Mouse (Mus musculus) adrenal gland, postnatal 14 days (tissue): ENCODE measurements around the gene Dhx35. TPM values are rescaled to one million over a fixed set of nuclear protein-coding genes. Genes with fewer than 3 reads are reported as not detected.
A peak's percentile ranks its signal among the peaks of the same experiment; 100 is the strongest.

Experiments
- DNase-seq: peaks from one replicate; pipeline ENCODE4 v3.0.0; 2021; ENCODE audit warnings: mixed read lengths
- long read RNA-seq, 2 experiments: library from polyadenylated mRNA; stranded (forward); transcript quantifications; one replicate each; pipeline ENCODE4 v2.0.0; 2021
- total RNA-seq: library from RNA; stranded (reverse); gene quantifications from 2 replicates; pipeline ENCODE4 v1.2.3, GENCODE M21; 2021

Dhx35 gene
- 10.0 and 19.6 TPM in 2 replicates for total RNA-seq
- long read RNA-seq, experiment 1, transcript Dhx35-202 (22 exons, 3,284 nt): major isoform, 7 of 7 reads
- long read RNA-seq, experiment 1, partial matches to known transcripts: 0 of 7 reads
- long read RNA-seq, experiment 1, other reads (novel, unspliced or antisense): 0 of 7 reads
- long read RNA-seq, experiment 2, transcript Dhx35-202 (22 exons, 3,284 nt): major isoform, 5 of 5 reads
- long read RNA-seq, experiment 2, partial matches to known transcripts: 0 of 5 reads
- long read RNA-seq, experiment 2, other reads (novel, unspliced or antisense): 0 of 5 reads

DNA sequence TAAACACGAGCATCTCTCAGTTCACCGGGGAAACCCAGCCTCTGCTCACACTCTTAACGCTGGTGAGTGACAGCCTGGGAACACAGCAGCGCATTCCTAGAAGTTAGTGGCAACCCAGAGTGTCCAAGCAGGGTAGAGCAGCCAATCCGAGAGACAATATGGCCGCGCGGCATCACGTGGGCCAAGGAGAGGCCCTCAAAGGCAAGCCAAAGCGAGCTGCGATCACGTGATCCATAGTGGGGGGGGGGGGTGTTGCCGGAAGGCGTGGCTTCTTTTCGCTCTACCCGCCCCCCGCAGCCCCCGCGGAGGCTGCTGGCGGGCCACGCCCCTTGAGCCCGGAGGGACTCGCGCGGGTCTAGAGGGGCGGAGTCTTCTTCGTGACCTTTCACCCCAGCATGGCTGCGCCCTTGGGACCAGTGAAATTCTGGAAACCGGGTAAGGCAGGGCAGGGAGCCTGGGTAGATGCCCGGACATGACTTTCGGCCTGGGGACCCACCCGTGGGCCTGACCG lies at the start of gene Dhx35:
TSS of gene Dhx35 (plus strand) at position 314 of the 511 bp plus-strand sequence.
- peak; percentile 96 for DNase-seq

DNA sequence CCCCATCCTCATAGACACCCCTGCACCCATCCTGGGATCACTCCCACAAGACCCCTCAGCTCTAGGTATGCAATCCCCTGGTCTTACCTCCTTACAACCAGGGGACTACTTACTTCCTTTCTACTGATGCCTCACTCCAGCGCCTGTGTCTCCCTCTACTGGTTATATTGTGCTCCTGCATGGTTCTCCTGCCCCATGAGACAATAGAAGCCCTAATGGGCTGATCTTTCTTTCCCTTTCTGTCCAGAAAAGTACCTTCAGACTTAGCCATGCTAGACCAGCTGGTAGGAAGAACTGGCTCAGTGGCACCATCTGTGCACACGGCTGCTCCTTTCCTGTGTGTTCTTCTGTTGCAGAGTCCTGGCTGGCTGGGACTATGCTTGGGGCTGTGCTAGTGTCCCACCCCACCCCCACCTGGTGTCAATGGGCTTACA lies 49.5 kb upstream of the Dhx35 start:
- DNase-seq: peak; percentile 58

- DNase-seq: no peak
These were observed 48.4 kb upstream of the Dhx35 start for GRCm38 (mm10) chr2:158746164-158746563.

GRCm38 (mm10) chr2:158749366-158749765 lies 45.2 kb upstream of the Dhx35 start:
- DNase-seq: no peak

GRCm38 (mm10) chr2:158760231-158760630 lies 34.4 kb upstream of the Dhx35 start:
- no peak for DNase-seq

DNA sequence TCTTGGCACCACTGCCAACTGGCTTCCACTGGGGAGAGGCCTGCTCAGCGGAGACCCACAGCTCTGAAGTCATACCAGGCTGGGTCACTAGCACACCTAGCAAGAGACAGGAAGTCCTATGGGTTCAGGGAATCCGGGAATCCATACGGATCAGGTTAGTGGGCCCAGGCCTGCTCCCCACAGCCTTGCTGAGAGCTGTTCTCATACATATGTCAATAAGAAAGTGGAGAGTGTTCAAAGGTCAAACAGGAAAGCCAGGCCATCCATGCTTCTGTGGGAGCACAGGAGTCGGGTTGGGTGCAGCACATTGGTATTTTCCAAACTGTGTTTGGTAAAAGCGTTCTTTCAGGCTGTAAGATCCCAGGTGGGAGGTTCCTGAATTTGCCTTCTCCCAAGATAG lies 32.3 kb upstream of the Dhx35 start:
- DNase-seq: no peak

- DNase-seq: peak; percentile 98
These were observed 26.8 kb upstream of the Dhx35 start, which contains the start of gene Fam83d for GRCm38 (mm10) chr2:158767742-158768339. Fam83d (plus strand) TSS chr2:158768093.

DNA sequence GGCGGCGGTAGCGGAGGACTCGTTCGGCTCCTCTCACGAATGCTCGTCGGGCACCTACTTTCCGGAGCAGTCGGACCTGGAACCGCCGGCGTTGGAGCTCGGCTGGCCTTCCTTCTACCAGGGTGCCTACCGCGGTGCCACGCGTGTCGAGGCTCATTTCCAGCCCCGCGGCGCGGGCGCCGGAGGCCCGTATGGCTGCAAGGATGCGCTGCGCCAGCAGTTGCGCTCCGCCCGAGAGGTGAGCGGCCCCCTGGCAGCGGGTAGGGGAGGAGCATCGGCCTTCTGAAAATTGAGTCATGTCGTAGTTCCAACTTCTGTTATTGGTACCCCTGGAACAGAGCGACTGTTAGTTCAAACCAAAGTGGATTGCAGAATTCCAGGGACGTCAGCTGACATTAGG lies 26.3 kb upstream of the Dhx35 start:
- DNase-seq: peak; percentile 56

- no peak for DNase-seq
These were observed 25.8 kb upstream of the Dhx35 start for GRCm38 (mm10) chr2:158768771-158769170.

DNA sequence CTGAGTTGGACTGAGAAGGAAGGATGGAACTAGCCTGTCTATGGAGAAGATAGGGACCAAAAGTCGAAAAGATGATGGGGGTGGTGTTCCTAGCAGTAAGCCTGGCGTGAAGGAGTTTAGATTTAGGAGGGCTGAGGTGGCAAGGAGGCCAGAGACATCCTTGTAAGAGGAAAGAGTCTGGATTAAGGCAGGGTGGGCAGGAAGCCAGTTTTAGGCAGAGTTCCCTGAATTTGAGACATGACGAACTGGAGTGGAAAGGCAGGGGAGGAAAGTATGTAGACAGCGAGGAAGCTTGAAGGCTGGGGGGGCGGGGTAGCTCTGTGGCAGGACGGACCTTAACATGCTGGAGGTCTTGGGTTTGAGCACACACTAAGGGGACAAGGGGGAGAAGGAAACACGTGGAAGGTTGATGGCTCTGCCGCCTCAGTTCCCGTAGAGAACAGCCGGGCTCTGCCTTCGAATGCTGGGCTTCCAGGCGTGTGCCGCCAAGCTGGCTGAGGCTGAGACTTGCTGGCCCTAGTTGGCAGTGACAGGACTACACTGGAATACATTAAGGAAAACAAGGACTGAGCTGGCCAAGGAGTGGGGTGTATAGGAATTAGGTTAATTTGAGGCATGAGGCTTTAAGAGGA lies 24.4 kb upstream of the Dhx35 start:
- DNase-seq: peak; percentile 30

DNA sequence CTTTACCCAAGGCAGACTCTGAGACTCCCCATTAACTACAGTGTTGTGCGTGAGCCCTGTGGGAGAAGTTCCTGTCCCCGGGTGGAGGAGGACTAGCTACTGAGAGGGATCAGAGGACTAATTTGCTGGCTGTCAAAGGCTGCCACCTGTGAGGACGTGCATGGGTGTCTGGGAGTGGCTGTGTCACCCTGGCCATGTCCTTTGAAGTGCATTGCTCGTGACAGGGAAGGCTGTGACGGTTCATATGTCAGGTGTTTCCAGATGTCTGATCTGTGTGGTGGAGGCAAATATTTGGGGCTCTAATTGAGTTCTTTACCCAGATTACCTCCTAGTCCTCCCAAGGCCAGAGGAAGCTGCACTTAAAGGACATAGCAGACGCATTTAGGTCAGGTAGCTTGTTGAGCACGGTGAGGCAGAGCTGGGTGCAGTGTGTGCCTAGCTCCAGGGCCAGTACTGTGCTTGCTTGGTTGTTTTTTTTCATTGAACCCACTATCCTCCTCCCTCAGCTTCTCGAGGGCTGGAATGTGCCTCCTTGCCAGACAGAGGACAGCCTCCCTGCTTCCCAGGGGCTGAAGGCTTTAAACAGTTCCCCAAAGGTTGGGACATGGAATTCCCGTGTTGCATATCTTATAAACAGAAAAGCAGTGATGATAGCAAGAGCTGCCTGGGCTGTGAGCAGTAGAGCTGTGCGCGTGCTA lies 23.4 kb upstream of the Dhx35 start:
- DNase-seq: no peak

DNA sequence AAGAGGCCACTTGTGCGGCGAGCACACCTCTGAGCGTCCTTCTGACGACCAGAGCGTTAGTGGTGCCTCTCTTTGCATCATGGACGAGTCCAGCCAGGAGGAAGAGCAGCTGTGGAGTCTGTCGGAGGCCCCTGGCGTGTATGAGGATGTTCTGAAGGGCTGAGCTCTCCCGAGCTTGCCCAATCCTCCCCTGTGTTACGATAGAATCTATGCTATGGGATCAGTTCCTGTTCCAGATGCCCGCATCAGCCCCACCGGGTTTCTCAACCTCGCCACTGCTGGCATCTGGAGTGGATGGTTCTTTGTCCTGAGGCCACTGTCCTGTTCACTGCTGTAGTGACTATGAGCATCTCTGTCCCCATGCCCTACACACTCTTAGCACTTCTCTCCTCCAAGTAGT lies 21.8 kb upstream of the Dhx35 start:
- no peak for DNase-seq

DNA sequence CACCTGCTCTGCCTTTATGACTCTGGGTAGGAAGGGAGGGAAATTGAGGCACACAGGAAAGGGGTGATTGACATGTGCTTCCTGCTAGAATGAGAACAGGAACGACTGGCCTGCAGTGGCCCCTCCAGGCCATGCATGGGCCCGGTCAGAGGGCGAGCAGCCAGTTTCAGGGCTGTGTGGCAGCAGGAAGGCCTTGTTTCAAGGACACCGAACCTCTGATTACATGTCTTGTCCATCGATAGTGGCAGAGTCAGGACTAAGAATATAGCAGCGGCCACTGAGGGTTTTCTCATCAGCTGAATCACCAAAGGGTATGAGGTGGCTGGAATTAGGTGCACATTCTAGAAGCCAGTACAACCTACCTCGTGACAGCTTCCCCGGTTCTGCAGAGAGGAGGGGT lies 19.7 kb upstream of the Dhx35 start:
- DNase-seq: peak; percentile 32

DNA sequence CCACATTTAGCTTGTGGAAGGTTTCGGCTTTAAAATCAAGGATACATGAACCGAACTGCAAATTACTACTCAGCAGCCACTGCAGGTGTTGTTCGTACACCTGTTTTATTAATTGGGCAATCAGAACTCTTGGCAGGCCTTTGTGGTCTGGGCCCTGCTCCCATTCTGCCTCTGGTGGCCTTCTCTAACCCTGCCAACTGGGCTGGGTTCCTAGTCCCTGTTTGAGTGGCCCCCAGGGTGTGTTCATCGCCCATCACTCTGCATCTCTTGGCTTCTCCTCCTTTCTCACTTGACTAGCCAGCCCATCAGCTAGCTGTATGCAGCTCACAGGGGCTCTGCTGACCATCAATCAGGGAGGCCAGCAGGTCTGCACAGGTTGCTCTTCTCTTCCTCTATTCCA lies 17.9 kb upstream of the Dhx35 start:
- DNase-seq: peak; percentile 42

DNA sequence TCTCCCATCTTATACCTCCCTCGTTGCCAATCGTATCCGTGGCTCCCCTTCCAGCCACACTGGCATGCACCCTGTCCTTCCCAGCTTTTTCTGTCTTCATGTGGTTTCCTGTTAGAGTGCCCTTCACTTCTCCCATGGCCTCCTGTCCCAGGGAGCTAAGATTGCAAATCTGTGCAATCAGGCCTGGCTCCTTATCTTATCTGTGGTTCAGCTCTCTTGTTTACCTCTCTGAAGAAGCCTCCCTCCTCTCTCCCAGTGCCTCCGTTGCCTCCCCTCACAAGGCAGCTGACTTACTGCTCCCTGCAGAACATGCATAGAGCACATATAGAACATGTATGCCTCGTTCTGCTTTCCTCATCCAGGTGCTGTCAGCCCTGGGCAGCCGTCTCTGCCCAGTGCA lies 17.1 kb upstream of the Dhx35 start:
- no peak for DNase-seq

- DNase-seq: no peak
These were observed 16.3 kb upstream of the Dhx35 start for GRCm38 (mm10) chr2:158778349-158778748.

- no peak for DNase-seq
These were observed 13.5 kb upstream of the Dhx35 start for GRCm38 (mm10) chr2:158781126-158781525.

GRCm38 (mm10) chr2:158786927-158787795 lies 7.4 kb upstream of the Dhx35 start:
- DNase-seq: peak; percentile 78

- no peak for DNase-seq
These were observed 436 bp downstream of the Dhx35 start for GRCm38 (mm10) chr2:158795043-158795442.

- no peak for DNase-seq
These were observed 1.3 kb downstream of the Dhx35 start for GRCm38 (mm10) chr2:158795875-158796274.

DNA sequence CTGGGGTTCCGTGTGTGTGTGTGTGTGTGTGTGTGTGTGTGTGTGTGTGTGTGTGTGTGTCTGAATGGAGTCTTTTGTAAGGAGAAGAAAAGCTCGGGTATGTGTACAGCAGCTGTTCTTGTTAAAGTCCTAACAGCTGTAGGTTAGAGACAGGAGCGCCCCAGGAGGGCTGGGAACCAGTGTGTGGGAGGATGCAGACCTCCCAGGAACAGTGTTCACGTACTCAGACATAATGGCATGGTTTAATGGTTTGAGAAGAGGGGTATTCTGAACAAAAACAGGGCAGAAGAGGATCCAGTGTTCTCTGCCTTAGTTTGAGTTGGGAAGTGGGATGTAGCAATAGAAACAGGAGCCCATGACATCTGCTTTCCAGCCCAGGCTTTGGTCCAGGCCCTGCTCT lies 4.7 kb downstream of the Dhx35 start:
- DNase-seq: no peak

GRCm38 (mm10) chr2:158800788-158801187 lies 6.2 kb downstream of the Dhx35 start:
- DNase-seq: no peak
